Mouse (Mus musculus) limb, embryonic 13.5 days (tissue): Measurements from ENCODE around the gene Egfl7. TPM values are rescaled to one million over a fixed set of nuclear protein-coding genes. Genes with fewer than 3 reads are reported as not detected.
A peak's percentile ranks its signal among the peaks of the same experiment; 100 is the strongest.

Experiments used
- ATAC-seq: fragments of 200-750 bp; cut with Nextera tagmentation; 2 replicates; pipeline ENCODE4 v1.8.0; 2017; ENCODE audit warnings: low read depth, moderate number of reproducible peaks, moderate TSS enrichment; ENCODE audit not compliant: low FRiP score
- H3K27ac ChIP-seq: fragments of 300-500 bp; sonication (generic); 2 replicates; pipeline ENCODE4 v1.5.1; 2015; ENCODE audit warnings: inconsistent platforms, mild to moderate bottlenecking, moderate library complexity
- H3K27me3 ChIP-seq: fragments of 300-500 bp; sonication (generic); 2 replicates; pipeline ENCODE4 v1.6.1; 2015; ENCODE audit warnings: mild to moderate bottlenecking, inconsistent platforms
- H3K36me3 ChIP-seq: fragments of 300-500 bp; sonication (generic); 2 replicates; pipeline ENCODE4 v1.6.1; 2015; ENCODE audit warnings: inconsistent platforms, mild to moderate bottlenecking, moderate library complexity
- H3K4me1 ChIP-seq: fragments of 300-500 bp; sonication (generic); 2 replicates; pipeline ENCODE4 v1.6.1; 2015; ENCODE audit warnings: inconsistent platforms
- H3K4me2 ChIP-seq: fragments of 300-500 bp; sonication (generic); replicated peaks from 2 replicates; pipeline ENCODE4 v1.6.1; 2015; ENCODE audit warnings: inconsistent platforms, mild to moderate bottlenecking, moderate library complexity
- H3K4me3 ChIP-seq: fragments of 300-500 bp; sonication (generic); 2 replicates; pipeline ENCODE4 v1.5.1; 2015; ENCODE audit warnings: moderate library complexity, mild to moderate bottlenecking, inconsistent platforms
- H3K9ac ChIP-seq: fragments of 300-500 bp; sonication (generic); 2 replicates; pipeline ENCODE4 v1.6.1; 2015; ENCODE audit warnings: mild to moderate bottlenecking, inconsistent platforms
- H3K9me3 ChIP-seq: fragments of 300-500 bp; sonication (generic); 2 replicates; pipeline ENCODE4 v1.6.1; 2016; ENCODE audit warnings: inconsistent platforms
- WGBS: fragments of 180-500 bp; shearing (Covaris S2); methylation state at CpG from one replicate; pipeline ENCODE4 v1.1.7; 2015; 5-methylcytosine and 5-hydroxymethylcytosine counted together
- microRNA counts: library from miRNA; unstranded; fragments of <30 nt; microRNA quantifications from one replicate; lab custom pipeline; 2016
- microRNA-seq: library from miRNA; unstranded; fragments of <30 nt; microRNA quantifications from one replicate; pipeline ENCODE4, GENCODE M21; 2016
- polyA plus RNA-seq: library from polyadenylated mRNA; unstranded; fragments of >200 nt; fragmentation: Nextera tagmentation; extraction: Ambion mirVana; gene quantifications from 2 replicates; pipeline ENCODE4 v1.2.1, GENCODE M21; 2015

The Egfl7 gene
- polyA plus RNA-seq, 1 experiment from 2014 or later: 103 TPM

GRCm38 (mm10) chr2:26636325-26636635 is 56.5 kb downstream of the Egfl7 start:
- Histone ChIP-seq H3K27ac (no peak overlapping the region), H3K4me2 (no peak overlapping the region), H3K36me3 (peaks cover 63% of the 10 kb centered on the region), H3K9me3 (no peaks in the 10 kb centered on the region), H3K27me3 (no peaks in the 10 kb centered on the region), H3K4me3 (no peak overlapping the region), H3K4me1 (peaks cover 45% of the 10 kb centered on the region), H3K9ac (no peak overlapping the region)
- 46% methylated on average over 2 of the region's 2 CpGs for WGBS
- ATAC-seq: no peak

GRCm38 (mm10) chr2:26637316-26637932 is 57.6 kb downstream of the Egfl7 start:
- Histone ChIP-seq H3K27me3 (no peaks in the 10 kb centered on the region), H3K36me3 (peaks cover 62% of the 10 kb centered on the region), H3K4me1 (peaks cover 41% of the 10 kb centered on the region), H3K9me3 (no peaks in the 10 kb centered on the region), H3K27ac (no peak overlapping the region), H3K4me3 (peak overlapping the region; percentile 82; the same call in 1 of the 2 replicates), H3K9ac (0 out of 2 replicates have a peak overlapping the region, but pooled peaks have one; percentile 97), H3K4me2 (peak overlapping the region; percentile 86)
- no peak for ATAC-seq
- WGBS: 80% methylated on average over 4 of the region's 4 CpGs

- peak overlapping the region; percentile 97; the same call in 1 of the 2 replicates for H3K9ac ChIP-seq
- H3K36me3 ChIP-seq: peaks cover 56% of the 10 kb centered on the region
- H3K4me2 ChIP-seq: peak overlapping the region; percentile 86
- no peak for ATAC-seq
- H3K27me3 ChIP-seq: no peaks in the 10 kb centered on the region
- H3K27ac ChIP-seq: no peak overlapping the region; the same call in 1 of the 2 replicates
- H3K9me3 ChIP-seq: no peaks in the 10 kb centered on the region
- H3K4me3 ChIP-seq: peak overlapping the region; percentile 82
- peaks cover 35% of the 10 kb centered on the region for H3K4me1 ChIP-seq
- 88% methylated on average over 5 of the region's 5 CpGs for WGBS
Measured at GRCm38 (mm10) chr2:26638039-26638438, 58.2 kb downstream of the Egfl7 start.

- H3K27me3 ChIP-seq: no peaks in the 10 kb centered on the region
- no peak overlapping the region; the same call in 1 of the 2 replicates for H3K27ac ChIP-seq
- peaks cover 33% of the 10 kb centered on the region for H3K4me1 ChIP-seq
- H3K9me3 ChIP-seq: no peaks in the 10 kb centered on the region
- H3K9ac ChIP-seq: peak overlapping the region; percentile 97
- 65% methylated on average over 5 of the region's 5 CpGs for WGBS
- peaks cover 51% of the 10 kb centered on the region for H3K36me3 ChIP-seq
- peak overlapping the region; percentile 82 for H3K4me3 ChIP-seq
- ATAC-seq: no peak
- peak overlapping the region; percentile 86 for H3K4me2 ChIP-seq
Measured at GRCm38 (mm10) chr2:26638572-26638971, 58.8 kb downstream of the Egfl7 start.

GRCm38 (mm10) chr2:26639083-26639482 is 59.3 kb downstream of the Egfl7 start:
- 5% methylated on average over 8 of the region's 8 CpGs for WGBS
- Histone ChIP-seq H3K4me1 (peaks cover 33% of the 10 kb centered on the region), H3K4me2 (peak overlapping the region; percentile 86), H3K9me3 (no peaks in the 10 kb centered on the region), H3K9ac (peak overlapping the region; percentile 97), H3K27ac (0 out of 2 replicates have a peak overlapping the region, but pooled peaks have one; percentile 11), H3K36me3 (peaks cover 48% of the 10 kb centered on the region), H3K27me3 (no peaks in the 10 kb centered on the region), H3K4me3 (peak overlapping the region; percentile 82)
- no peak for ATAC-seq

GRCm38 (mm10) chr2:26639838-26640830 is 60.3 kb downstream of the Egfl7 start:
- no peaks in the 10 kb centered on the region for H3K27me3 ChIP-seq
- peak overlapping the region; percentile 86 for H3K4me2 ChIP-seq
- peak; percentile 85 for ATAC-seq
- H3K4me1 ChIP-seq: peaks cover 33% of the 10 kb centered on the region
- WGBS: 3% methylated on average over 49 of the region's 49 CpGs
- peak overlapping the region; percentile 97 for H3K9ac ChIP-seq
- peak overlapping the region; percentile 81 for H3K27ac ChIP-seq
- no peaks in the 10 kb centered on the region for H3K9me3 ChIP-seq
- H3K4me3 ChIP-seq: peak overlapping the region; percentile 82
- peaks cover 37% of the 10 kb centered on the region for H3K36me3 ChIP-seq

- peak overlapping the region; percentile 97; the same call in 1 of the 2 replicates for H3K9ac ChIP-seq
- H3K9me3 ChIP-seq: no peaks in the 10 kb centered on the region
- WGBS: 73% methylated on average over 7 of the region's 7 CpGs
- H3K4me2 ChIP-seq: no peak overlapping the region; the same call in 1 of the 2 replicates
- H3K4me1 ChIP-seq: peaks cover 31% of the 10 kb centered on the region
- H3K36me3 ChIP-seq: peaks cover 27% of the 10 kb centered on the region
- ATAC-seq: no peak
- H3K4me3 ChIP-seq: no peak overlapping the region
- no peaks in the 10 kb centered on the region for H3K27me3 ChIP-seq
- H3K27ac ChIP-seq: peak overlapping the region; percentile 81; the same call in 1 of the 2 replicates
Measured at GRCm38 (mm10) chr2:26641006-26641647, 61.3 kb downstream of the Egfl7 start.

MicroRNAs encoded within 50 kb of the gene (microRNA counts, 519-probe panel; counts per million panel counts)
- 4,554 counts per million, percentile 88 among the panel's probes with 10 or more counts for microRNA mmu-miR-126-3p (lab: Ali Mortazavi, UCI)
- microRNA mmu-miR-126-5p (lab: Ali Mortazavi, UCI): 3,554 counts per million, percentile 65 among the panel's probes with 10 or more counts

Small RNA genes within 50 kb of the gene (microRNA-seq; reads per million reads assigned to microRNA genes)
- not detected for gene Mir126a
- not detected for gene Mir126b

Other genes starting within 250 kb of the Egfl7 start
- 28.8 and 29.0 TPM in 2 replicates for gene Dnlz, start 227.9 kb upstream of the Egfl7 start, polyA plus RNA-seq
- 0.67 and 1.5 TPM in 2 replicates for gene Card9, start 219.1 kb upstream of the Egfl7 start, polyA plus RNA-seq
- 29.3 and 36.1 TPM in 2 replicates for gene Snapc4, start 199.4 kb upstream of the Egfl7 start, polyA plus RNA-seq
- gene Entr1, start 190.7 kb upstream of the Egfl7 start, polyA plus RNA-seq: 141 and 146 TPM in 2 replicates
- 97.3 and 101 TPM in 2 replicates for gene Pmpca, start 190.7 kb upstream of the Egfl7 start, polyA plus RNA-seq
- gene Inpp5e, start 170.8 kb upstream of the Egfl7 start, polyA plus RNA-seq: 25.7 and 26.7 TPM in 2 replicates
- 24.9 and 28.1 TPM in 2 replicates for gene Sec16a, start 134.8 kb upstream of the Egfl7 start, polyA plus RNA-seq
- 13.7 and 15.5 TPM in 2 replicates for gene Notch1, start 63.4 kb upstream of the Egfl7 start, polyA plus RNA-seq
- not detected in 2 replicates for gene Gm20532, start 6.6 kb downstream of the Egfl7 start, polyA plus RNA-seq
- 23.1 and 24.6 TPM in 2 replicates for gene Agpat2, start 24.4 kb downstream of the Egfl7 start, polyA plus RNA-seq
- 61.0 and 61.5 TPM in 2 replicates for gene Fam69b, start 48.4 kb downstream of the Egfl7 start, polyA plus RNA-seq
- gene Lcn4, start 91.3 kb downstream of the Egfl7 start, polyA plus RNA-seq: not detected in 2 replicates